Mouse (Mus musculus) liver, adult 2 months (tissue): ENCODE data around the gene Treml2. TPM values are rescaled to one million over a fixed set of nuclear protein-coding genes. Genes with fewer than 3 reads are reported as not detected.
A peak's percentile ranks its signal among the peaks of the same experiment; 100 is the strongest.

Experiments
- DNase-seq: peaks from one replicate; pipeline ENCODE4 v3.0.0-alpha.2; 2011; ENCODE audit warnings: low read depth, low spot score; ENCODE audit errors: extremely low read depth
- H3K27ac ChIP-seq: fragments of 200-500 bp; replicated peaks from 2 replicates; pipeline ENCODE4 v1.5.1; 2012; ENCODE audit warnings: low read depth, mild to moderate bottlenecking, control low read depth, inconsistent platforms, low read length; ENCODE audit not compliant: insufficient read depth
- H3K27me3 ChIP-seq: fragments of 200-500 bp; 2 replicates; pipeline ENCODE4 v1.6.1; 2012; ENCODE audit warnings: mild to moderate bottlenecking, moderate library complexity, low read length, inconsistent platforms; ENCODE audit not compliant: control insufficient read depth, insufficient read depth
- H3K36me3 ChIP-seq: fragments of 200-500 bp; 2 replicates; pipeline ENCODE4 v1.6.1; 2012; ENCODE audit warnings: low read length, inconsistent platforms; ENCODE audit not compliant: control insufficient read depth, insufficient read depth
- H3K4me1 ChIP-seq: fragments of 200-500 bp; 2 replicates; pipeline ENCODE4 v1.6.1; 2011; ENCODE audit warnings: low read length; ENCODE audit not compliant: control insufficient read depth, insufficient read depth
- H3K4me3 ChIP-seq: fragments of 200-500 bp; 2 replicates; pipeline ENCODE4 v1.5.1; 2011; ENCODE audit warnings: low read depth, mild to moderate bottlenecking, control low read depth, low read length, moderate library complexity; ENCODE audit not compliant: insufficient read depth
- H3K79me2 ChIP-seq: fragments of 200-500 bp; 2 replicates; pipeline ENCODE4 v1.6.1; 2012; ENCODE audit warnings: inconsistent platforms, mild to moderate bottlenecking, low read length, moderate library complexity; ENCODE audit not compliant: control insufficient read depth, insufficient read depth
- H3K9ac ChIP-seq: fragments of 200-500 bp; 2 replicates; pipeline ENCODE4 v1.6.1; 2012; ENCODE audit warnings: low read depth, mild to moderate bottlenecking, control low read depth, inconsistent platforms, low read length
- CTCF ChIP-seq: fragments of 200-500 bp; IDR thresholded peaks from 2 replicates; pipeline ENCODE4 v1.5.1; 2011; ENCODE audit warnings: low read depth, low read length, control low read depth
- POLR2A ChIP-seq: fragments of 200-500 bp; IDR thresholded peaks from 2 replicates; pipeline ENCODE4 v1.6.1; 2011; ENCODE audit warnings: low read length, control low read depth; ENCODE audit not compliant: insufficient read depth; ENCODE audit errors: extremely low read depth
- WGBS: fragments of 180-500 bp; shearing (Covaris S2); methylation state at CpG from one replicate; pipeline ENCODE4 v1.1.7; 2018; 5-methylcytosine and 5-hydroxymethylcytosine counted together
- polyA plus RNA-seq: library from polyadenylated mRNA; depleted of rRNA; stranded (reverse); fragments of >200 nt; gene quantifications from 2 replicates; pipeline ENCODE4 v1.2.3, GENCODE M21; 2012
- total RNA-seq: library from RNA; depleted of rRNA; stranded (reverse); fragments of >200 nt; gene quantifications from 2 replicates; pipeline ENCODE4 v1.2.3, GENCODE M21; 2014

The Treml2 gene
- total and polyA plus RNA-seq, 2 experiments: 0.09 to 0.26 TPM

DNA sequence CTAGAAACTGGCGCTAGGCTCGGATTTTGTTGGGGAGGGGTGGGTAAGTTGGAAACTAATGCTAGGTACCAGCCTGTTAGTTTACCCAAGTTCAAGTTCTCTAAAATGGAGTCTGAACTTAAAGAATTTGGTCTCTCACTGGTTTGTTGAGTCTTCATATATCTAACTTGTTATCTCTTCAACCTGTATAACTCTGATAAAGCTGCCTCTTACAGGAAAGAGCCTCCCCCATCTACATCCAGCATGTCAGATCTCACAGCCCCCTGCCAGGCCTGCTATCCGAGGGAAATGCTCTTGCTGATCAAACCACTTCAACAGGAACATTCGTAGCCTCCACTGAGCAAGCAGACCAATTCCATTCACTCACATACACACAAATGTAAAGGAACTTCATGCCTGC lies 20.3 kb upstream of the Treml2 start:
- Histone ChIP-seq H3K79me2 (no peaks in the 10 kb centered on the region), H3K9ac (no peak overlapping the region), H3K36me3 (no peaks in the 10 kb centered on the region), H3K27ac (no peak overlapping the region), H3K27me3 (peaks cover 3% of the 10 kb centered on the region; the same call in 1 of the 2 replicates), H3K4me1 (no peaks in the 10 kb centered on the region), H3K4me3 (no peak overlapping the region)
- no peak for TF ChIP-seq POLR2A
- no peak for TF ChIP-seq CTCF
- 78% methylated on average over 4 of the region's 4 CpGs for WGBS
- no peak for DNase-seq

DNA sequence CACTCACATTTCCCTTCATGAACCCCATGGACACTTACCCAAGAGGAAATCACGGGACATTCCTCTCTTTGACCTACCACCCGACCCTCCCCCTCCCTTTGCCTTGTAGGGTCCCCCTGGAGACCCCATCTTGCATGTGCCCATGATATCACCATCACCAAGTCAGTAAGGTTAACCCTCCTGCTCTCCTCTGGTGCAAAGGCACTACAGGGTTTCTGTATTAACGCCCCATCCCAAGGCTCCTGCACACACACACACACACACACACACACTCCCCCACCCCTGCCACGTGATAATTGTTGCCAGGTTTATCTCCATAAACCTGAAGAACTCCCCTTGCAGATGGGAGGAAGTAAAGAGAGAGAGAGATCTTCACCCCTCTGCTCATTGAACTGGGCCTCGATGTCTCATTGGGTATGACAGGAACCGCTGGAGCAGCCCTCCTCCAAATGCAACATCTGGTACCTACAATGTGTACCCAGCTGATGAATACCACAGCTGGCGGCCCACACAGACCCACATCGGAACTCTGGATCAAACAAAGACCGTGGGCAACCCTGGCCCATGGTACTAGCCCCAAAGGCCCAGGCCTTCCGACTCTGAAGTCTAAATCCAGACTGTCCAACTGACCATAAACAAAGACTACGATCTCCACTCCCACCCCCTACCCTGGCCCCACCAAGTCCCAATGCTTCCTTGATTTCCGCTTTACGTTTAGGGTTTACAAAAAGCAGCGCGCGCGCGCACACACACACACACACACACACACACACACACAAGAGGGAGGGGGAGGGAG lies 18.2 kb upstream of the Treml2 start:
- Histone ChIP-seq H3K36me3 (no peaks in the 10 kb centered on the region), H3K79me2 (no peaks in the 10 kb centered on the region), H3K27ac (no peak overlapping the region), H3K4me1 (no peaks in the 10 kb centered on the region), H3K27me3 (peaks cover 3% of the 10 kb centered on the region; the same call in 1 of the 2 replicates), H3K4me3 (no peak overlapping the region), H3K9ac (no peak overlapping the region)
- TF ChIP-seq POLR2A (no peak), CTCF (no peak)
- no peak for DNase-seq
- WGBS: 37% methylated on average over 18 of the region's 18 CpGs

DNA sequence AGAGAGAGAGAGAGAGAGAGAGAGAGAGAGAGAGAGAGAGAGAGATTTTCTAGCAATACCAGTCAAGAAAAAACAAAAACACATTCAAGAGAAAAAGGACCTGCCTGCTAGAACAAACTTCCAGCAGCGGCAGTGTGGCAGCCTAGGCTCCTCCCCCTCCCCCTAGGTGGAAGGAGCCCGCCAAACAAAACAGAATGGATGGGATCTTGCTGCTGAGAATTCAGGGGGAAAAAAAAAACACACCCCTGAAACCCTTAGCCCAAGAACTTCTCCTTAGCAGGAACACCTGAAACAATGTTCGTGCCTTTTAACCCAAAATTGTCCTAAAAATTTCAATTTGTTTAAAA lies 17.6 kb upstream of the Treml2 start:
- H3K36me3 ChIP-seq: no peaks in the 10 kb centered on the region
- no peak for DNase-seq
- H3K4me3 ChIP-seq: no peak overlapping the region
- no peak overlapping the region for H3K9ac ChIP-seq
- no peak overlapping the region for H3K27ac ChIP-seq
- H3K4me1 ChIP-seq: no peaks in the 10 kb centered on the region
- peaks cover 3% of the 10 kb centered on the region; the same call in 1 of the 2 replicates for H3K27me3 ChIP-seq
- WGBS: 12% methylated on average over 3 of the region's 3 CpGs
- TF ChIP-seq POLR2A (no peak), CTCF (no peak)
- H3K79me2 ChIP-seq: no peaks in the 10 kb centered on the region

DNA sequence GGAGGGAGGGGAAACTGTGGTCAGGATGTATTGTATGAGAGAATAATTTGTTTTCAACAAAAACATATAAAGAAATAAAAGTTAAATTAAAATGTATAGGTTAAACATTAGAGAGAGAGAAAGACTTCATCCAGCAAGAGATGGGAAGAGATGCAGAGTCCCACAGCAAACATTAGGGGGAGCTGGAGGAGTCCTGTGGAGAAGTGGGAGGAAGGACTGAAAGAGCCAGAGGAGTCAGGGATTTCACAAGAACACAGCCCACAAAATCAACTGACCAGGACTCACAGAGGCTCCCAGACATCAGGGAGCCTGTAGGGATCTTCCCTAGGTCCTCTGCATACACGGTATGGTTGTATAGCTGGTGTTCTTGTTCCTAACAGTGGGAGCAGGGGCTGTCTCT lies 12.5 kb upstream of the Treml2 start:
- Histone ChIP-seq H3K9ac (no peak overlapping the region), H3K27me3 (no peaks in the 10 kb centered on the region), H3K4me3 (no peak overlapping the region), H3K4me1 (no peaks in the 10 kb centered on the region), H3K27ac (no peak overlapping the region), H3K79me2 (no peaks in the 10 kb centered on the region), H3K36me3 (no peaks in the 10 kb centered on the region)
- DNase-seq: peak; percentile 20
- WGBS: 52% methylated on average over 1 of the region's 1 CpGs
- TF ChIP-seq CTCF: no peak
- no peak for TF ChIP-seq POLR2A

- no peak for DNase-seq
- no peaks in the 10 kb centered on the region for H3K4me1 ChIP-seq
- no peak overlapping the region for H3K27ac ChIP-seq
- TF ChIP-seq CTCF (no peak), POLR2A (no peak)
- WGBS: 67% methylated on average over 2 of the region's 2 CpGs
- no peaks in the 10 kb centered on the region for H3K27me3 ChIP-seq
- no peak overlapping the region for H3K4me3 ChIP-seq
- no peaks in the 10 kb centered on the region for H3K36me3 ChIP-seq
- no peaks in the 10 kb centered on the region for H3K79me2 ChIP-seq
- H3K9ac ChIP-seq: no peak overlapping the region
These were observed 12.0 kb upstream of the Treml2 start for GRCm38 (mm10) chr17:48287276-48287675.

- Histone ChIP-seq H3K36me3 (no peaks in the 10 kb centered on the region), H3K9ac (no peak overlapping the region), H3K79me2 (no peaks in the 10 kb centered on the region), H3K27me3 (no peaks in the 10 kb centered on the region), H3K27ac (no peak overlapping the region), H3K4me1 (no peaks in the 10 kb centered on the region), H3K4me3 (no peak overlapping the region)
- TF ChIP-seq CTCF (no peak), POLR2A (no peak)
- 77% methylated on average over 5 of the region's 5 CpGs for WGBS
- no peak for DNase-seq
These were observed 5.7 kb upstream of the Treml2 start for GRCm38 (mm10) chr17:48293500-48294194.
